Mouse (Mus musculus) kidney, adult 9 months (tissue): ENCODE results near the gene Zbtb22.
"Not testable (repeated sequence)": the region's sequence is repeated elsewhere in the genome, so short reads cannot be mapped to it uniquely, and the experiment has no call there.

Source experiments
- DNase-seq: peaks from one replicate; pipeline ENCODE4 v3.0.0; 2022

Gene Zbtb22

DNA sequence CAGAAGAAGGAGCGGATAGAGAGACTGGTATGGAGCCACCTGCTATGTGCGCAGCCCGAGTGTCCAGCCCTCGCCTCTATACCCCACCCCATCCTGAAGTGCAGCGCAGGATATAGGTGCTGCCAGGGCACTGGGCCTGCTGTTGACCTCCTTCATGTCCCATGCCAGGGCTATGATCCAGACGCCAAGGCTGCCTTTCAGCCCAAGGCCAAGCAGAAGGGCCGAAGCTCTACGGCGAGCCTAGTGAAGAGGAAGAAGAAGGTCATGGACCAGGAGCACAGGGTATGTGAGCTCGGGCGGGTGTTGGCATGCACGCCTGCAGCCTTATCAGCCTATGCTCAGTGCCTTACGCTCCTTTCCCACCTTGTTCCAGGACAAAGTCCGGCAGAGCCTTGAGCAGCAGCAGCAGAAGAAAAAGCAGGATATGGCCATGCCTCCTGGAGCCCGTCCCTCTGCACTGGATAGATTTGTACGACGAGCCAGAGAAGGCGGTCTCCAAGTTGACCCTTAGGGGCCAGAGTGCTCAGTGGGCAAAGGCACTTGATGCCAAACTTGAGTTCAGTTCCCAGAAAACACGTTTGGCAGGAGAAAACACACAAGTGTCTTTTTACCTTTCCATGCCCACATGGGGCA lies 33.3 kb downstream of the Zbtb22 start:
- no peak for DNase-seq

DNA sequence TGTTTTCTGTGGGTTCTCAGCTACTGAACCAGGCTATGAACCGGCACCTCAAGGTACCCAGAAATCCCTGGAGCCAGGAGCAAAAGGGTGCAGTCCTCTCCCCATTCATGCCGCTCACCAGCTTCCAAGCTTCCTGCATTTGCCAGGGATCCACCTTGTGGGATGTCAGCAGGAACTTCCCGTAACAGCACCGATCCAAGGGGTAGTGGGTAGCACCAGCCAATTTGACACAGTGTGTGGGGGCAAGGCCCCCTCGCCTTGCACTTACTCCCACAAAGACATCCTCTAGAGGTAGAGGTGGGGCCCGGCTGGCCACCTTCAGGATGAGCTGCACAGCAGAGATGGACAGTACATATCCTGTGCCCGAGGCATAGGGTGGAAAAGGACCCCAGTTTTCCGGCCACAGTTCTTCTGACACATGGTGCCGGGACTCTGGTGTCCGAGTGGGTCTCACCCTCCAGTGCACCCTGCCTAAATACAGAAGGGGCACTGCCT lies 34.5 kb downstream of the Zbtb22 start:
- DNase-seq: no peak

DNA sequence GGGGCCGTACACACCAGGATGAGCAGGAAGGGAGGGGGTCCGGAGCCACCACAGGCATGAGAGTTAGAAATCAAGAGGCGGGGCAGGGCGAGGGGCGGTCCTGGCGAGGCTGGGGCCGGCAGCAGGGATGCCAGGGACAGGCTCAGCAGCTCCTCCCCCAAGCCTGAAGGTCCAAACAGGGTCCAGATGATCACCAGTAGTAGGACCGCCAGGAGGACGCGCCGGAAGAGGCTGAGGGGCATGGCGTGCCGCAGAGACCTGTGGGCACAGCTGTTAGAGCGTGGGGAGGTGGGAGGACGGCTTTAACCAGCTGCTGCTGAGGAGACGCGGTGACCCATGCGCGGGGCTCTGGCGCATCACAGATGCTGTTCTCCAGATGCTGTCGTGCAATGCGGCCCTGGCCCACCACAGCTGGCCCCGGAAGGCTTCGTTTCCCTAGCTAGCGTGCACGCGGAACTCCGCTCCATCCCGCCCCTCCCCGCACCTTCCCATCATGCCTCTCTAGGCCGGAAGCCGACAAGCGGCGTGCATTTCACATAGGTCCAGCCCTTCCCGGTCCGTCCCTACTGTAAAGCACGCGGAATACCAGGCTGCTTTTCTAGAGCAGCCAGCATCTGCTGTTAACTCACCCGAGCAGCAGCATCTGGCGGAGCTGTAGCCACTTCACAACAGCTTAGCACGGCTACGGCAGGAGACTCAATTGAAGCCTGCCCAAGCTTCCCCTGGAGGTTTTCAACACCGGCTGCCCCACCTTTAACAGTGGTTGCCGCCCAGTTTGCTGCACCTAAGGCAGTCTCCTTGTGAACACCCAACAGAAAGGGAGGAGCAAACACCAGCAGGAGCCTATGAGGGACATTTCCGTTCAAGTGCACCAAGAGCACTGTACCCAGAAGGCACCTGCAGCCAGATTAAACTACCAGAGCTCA lies 35.6 kb downstream of the Zbtb22 start, which contains the start of gene B3galt4:
Gene B3galt4 (minus strand): TSS at position 468 of the 926 bp plus-strand sequence.
- peak; percentile 68 for DNase-seq

DNA sequence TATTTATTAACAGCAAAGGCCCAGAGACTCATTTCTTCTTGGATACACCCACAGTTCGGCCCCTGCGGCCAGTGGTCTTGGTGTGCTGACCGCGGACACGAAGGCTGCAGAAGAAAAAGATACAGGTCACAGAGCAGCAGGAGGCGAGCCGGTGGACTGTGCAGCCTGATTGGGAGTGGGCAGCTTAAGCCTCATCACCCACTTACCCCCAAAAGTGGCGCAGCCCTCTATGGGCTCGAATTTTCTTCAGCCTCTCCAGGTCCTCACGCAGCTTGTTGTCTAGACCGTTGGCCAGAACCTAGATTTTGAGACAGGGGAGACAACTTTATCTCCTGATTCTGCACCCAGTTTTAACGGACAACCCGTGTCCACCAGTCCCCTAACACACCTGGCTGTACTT lies 36.3 kb downstream of the Zbtb22 start:
- DNase-seq: not testable (repeated sequence)

DNA sequence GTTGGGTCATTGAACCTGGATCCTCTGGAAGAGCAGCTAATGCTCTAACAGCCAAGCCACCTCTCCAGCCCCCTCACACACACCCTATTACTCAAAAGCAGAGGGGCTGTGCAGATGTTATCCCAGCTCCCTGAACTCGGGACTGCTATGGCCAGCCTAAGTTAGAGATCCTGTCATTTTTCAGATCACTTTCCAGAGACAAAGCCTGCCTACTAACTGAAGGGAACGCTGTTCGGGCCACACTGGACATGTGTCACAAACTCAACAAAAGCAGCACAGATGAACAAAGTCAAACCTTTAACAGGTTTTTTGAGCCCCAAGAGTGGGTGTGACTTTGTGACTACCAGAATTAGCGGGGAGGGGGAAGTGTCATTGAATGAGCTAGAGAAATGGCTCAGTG lies 37.2 kb downstream of the Zbtb22 start:
- DNase-seq: no peak

DNA sequence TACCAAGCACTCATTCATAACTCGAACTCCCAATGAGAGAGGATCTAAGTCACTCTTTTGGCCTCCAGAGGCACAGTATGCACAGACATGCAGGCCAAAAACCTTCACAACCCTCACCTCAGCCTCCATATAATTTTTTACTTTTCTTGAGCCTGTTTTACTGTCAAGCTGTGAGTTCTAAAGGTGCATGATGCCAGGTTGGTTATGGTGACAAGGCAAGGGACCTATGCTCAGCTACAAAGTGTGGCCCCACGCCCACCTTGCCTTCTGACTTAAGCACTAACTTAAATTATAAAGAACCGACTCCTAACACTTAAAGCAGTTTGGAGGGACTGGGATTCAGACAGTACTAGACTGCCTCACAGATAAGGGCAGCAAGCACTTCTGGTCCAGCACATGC lies 37.6 kb downstream of the Zbtb22 start:
- DNase-seq: no peak

DNA sequence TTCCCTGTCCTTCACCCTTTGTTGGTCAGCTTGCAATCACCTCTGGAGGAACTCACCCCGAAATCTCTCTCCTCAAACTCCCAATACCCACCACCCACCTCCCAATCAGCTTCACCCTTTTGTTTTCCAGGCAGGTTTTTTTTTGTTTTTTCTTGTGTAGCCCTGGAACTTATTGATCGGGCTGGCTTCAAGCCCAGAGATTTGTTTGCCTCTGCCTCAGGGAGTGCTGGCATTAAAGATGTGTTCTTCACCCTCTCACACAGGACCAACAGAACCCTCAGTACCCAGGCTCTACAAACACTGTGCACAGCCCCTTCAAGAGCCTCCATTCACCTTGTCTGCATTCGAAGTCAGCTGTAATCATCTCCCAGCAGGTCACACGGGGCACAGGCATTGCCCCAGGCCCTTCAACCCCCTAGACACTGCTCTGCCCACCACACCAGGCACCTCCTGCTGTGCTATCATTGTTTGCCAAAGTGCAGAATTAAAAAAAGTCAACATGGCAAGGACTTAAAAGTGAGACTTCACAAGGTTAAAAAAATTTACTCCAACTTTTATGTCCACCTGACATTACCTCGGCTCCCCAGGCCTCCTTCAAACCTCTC lies 38.4 kb downstream of the Zbtb22 start:
- DNase-seq: no peak

DNA sequence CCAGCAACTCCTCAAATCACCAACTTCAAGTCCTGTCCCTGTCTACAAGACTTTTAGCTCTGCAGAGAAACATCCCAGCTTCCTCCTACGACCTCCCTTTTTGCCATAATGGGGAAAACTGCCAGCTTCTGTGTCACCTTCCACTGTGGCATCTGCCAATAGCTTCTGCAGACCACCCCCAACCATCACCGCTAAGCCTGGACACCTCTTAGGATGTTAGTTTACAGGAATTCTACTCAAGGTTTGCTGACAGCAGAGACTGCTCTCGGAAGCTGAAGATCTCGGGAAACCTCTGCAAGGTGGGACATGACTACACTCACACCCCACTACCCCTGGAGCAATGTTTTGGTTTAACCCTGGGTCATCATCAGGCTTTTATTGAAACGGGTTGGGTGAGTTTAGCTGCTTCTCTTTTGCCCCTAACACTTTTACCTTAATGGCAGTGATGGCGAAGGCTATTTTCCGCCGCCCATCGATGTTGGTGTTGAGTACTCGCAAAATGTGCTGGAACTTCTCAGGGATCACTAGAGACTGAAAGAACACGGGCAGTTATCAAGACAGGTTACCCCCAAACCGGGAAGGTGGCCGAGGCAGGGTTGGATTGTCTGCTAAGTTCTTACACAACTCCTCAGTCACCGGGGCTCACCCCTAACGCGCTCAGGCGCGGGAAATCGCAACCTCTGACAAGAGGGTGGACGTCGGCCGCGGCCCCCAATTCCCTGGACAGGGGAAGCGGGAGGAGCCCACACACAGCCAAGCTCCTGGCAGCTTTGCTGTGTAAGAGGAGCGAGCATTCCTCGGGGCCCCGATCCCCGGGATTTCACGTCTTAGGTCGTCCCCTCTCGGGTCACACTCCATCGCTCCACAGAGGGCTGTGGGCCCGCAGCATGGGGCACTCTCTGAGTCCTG lies 39.2 kb downstream of the Zbtb22 start:
- DNase-seq: peak; percentile 47

DNA sequence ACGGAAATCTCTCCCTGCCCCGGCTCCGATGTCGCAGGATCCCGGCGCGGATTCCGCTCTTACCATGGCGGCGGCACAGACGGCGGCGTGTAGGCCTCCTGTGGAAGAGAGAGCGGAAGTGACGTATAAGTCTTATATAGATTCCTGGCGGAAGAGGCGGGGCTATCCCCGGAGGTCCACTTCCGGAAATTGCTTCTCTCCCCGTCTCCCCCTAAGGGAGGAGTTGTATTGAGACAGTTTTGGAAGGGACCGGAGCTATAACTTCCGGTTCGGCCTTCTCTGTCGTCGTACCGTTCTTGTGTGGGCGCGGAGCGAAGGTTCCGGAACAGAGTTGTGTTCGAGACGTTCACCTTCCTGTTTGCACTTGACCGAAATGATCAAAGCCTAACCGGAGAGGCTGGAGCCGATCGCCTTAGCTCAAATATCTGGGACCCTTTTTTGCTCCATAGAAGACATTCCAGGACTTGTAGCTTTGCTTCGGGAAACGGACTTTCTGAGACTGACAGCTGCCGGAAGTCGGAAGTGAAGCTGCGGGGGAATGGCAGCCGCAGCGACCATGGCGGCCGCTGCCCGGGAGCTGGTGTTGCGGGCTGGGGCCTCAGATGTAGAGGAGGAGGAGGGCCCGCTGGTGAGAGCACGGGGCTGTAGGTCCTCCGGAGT lies 40.0 kb downstream of the Zbtb22 start, which contains the start of the genes Vps52 and Rps18:
Gene Vps52 (plus strand): TSS at position 258 of the 660 bp plus-strand sequence.
Gene Rps18 (minus strand): TSS at position 447 of the 660 bp plus-strand sequence.
- DNase-seq: peak; percentile 99

DNA sequence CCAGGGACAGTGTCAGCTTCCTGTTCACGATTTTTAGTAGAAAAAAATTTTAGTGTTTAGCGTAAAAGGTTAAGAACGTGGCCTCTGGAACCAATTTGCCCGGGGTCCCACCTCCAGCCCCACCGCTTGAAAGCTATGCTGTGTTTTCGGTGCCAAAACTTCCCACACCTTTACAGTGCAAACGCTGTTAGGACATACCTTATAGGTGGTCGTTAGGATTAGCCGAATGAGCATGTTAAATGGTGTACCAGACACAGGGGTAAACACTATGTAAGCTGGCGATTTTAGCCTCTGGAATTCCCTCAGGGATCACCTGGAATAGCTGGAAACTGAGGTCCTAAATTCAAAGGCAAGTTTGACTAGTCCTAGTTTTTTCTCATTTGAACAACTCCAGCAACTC lies 40.6 kb downstream of the Zbtb22 start:
- no peak for DNase-seq

DNA sequence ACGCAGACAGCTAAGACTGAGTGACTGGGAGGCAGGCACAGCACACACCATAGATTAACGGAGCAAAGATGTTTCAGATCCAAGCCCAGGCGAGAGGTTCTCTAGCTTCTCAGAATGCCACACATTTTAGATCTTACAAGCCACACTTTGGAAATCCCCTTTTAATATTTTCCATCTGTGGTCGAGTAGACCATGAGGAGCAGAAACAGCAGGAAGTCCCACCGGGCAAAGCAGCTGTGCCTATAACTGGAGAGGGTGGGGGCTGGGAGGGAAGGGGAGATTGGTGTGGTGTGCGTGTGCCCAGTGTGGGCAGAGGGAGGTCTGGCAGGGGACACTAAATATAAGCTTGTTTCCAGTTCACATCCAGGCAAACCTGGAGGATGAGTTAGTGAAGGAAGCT lies 41.8 kb downstream of the Zbtb22 start:
- no peak for DNase-seq

DNA sequence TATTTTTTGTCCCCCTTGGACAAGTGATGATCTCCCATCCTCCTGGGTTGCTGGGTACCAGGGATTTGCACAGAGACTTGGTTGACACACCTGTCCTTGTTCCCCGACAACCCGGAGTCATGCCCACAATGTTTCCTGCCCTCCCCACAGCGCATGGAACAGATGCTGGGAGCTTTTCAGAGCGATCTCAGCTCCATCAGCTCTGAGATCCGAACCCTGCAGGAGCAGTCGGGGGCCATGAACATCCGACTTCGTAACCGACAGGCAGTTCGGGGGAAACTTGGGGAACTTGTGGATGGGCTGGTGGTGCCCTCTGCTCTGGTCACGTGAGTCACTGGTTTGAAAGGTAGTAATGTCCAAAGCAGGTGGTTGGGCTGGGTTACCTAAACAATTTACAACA lies 42.7 kb downstream of the Zbtb22 start:
- DNase-seq: no peak

DNA sequence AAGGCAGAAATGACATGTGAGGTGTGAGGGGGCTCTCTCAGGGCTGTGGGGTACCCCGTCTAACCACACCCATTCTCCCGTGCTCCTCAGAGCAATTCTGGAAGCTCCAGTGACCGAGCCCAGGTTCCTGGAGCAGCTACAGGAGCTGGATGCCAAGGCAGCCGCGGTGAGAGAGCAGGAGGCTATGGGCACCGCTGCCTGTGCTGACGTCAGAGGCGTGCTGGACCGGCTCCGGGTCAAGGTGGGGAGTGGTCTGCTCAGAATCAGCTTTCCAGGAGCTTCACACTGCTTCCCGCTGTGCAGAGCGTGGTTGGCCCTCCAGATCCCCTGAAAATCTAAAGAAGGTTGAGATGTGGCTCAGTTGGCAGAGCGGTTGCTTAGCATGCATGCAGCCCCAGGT lies 43.4 kb downstream of the Zbtb22 start:
- no peak for DNase-seq

DNA sequence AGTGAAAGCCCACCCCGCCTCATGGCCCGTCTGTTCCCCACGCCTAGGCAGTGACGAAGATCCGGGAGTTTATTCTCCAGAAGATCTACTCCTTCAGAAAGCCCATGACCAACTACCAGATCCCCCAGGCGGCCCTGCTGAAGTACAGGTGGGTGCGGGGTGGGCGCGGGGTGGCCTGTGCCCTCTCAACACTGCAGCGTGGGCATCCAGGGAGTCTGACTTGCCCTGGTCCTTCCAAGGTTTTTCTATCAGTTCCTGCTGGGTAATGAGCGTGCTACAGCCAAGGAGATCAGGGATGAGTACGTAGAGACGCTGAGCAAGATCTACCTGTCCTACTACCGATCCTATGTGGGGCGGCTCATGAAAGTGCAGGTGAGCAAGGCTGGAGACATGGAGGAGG lies 44.2 kb downstream of the Zbtb22 start:
- no peak for DNase-seq

DNA sequence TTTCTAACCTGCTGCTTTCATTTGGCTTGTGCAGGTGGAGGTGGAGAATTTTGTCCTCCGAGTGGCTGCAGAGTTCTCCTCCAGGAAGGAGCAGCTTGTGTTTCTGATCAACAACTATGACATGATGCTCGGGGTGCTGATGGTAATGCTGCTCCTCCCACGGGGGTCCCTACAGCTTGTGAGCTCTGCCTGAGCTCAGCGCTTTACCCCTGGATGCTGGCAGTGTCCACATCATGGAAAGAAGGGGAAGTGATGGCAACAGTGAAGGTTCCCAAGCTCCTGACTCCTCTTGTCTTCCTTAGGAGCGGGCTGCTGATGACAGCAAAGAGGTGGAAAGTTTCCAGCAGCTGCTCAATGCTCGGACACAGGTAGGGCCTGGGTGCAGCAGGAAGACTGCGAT lies 47.2 kb downstream of the Zbtb22 start:
- no peak for DNase-seq

DNA sequence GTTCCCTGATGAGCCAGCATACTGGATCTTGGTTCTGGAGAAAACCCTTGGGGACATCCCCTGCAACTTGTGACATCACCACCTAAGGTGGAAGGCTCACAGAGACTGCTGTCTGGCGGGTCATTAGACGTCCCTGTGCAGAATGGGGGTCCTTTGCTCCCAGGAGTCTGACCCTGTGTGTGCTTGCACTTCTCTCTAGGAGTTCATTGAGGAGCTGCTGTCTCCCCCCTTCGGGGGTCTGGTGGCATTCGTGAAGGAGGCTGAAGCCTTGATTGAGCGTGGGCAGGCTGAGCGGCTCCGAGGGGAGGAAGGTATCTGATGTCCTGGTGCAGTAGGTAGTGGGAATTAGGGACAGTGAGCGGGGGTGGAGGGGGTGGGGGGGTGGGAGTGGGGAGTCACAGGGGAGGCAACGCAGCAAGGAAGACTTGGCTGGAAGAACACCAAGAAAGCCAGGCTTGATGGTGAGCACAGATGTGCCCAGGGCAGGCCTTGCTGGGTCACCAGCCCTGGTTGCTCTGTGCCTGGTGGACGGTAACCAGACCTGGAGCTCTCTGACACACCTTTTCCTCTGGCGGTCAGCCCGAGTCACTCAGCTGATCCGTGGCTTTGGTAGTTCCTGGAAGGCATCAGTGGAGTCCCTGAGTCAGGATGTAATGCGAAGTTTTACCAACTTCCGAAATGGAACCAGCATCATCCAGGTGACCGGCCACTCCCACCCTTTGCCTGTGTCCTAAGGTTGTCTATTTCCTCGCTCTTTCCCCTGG lies 49.6 kb downstream of the Zbtb22 start:
- no peak for DNase-seq

DNA sequence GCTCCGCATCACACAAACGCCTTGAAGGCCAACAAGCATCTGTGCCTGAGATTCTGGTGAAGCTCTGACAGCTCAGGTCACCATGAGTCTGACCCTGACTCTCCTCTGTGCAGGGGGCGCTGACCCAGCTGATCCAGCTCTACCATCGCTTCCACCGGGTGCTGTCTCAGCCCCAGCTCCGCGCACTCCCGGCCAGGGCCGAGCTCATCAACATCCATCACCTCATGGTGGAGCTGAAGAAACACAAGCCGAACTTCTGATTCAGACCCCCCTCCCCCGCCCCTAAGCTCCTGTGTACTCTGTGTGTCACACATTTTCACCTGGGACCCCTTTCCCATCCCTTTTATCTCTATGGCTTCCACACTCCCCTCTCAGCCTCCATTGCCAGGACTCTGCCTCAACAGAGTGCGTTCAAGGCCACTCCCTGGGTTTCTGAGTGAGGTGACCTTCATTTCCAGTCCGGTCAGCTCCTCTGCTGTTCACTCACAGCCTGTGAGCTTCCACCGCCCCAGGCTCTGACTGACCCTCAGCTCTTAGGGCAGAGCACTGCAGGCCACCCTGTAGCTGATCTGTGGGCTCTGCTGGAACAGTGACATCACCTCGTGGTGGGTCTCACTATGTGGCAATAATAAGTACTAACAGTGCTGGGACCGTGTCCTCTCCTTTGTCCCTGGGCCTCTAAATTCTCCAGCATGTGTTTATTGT lies 50.3 kb downstream of the Zbtb22 start:
- no peak for DNase-seq

DNA sequence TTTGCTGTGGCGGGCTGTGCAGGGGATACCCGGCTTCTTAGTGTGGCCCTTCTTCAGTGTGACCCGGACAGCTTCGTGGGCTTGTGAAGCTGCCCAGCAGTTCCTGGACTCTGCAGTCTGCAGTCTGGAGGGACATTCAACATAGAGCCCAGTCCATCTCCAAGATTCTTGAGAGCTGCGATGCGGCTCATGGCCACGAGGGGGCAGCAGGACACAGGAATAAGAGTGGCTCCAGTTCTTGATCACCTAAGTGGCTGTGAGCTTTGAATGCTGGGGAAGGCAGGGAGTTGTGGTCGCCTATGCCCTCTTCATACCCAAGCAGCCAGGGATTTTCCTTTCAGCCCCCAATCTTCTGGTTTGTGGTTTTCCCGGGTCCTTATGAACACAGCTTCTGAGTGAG lies 52.8 kb downstream of the Zbtb22 start:
- peak; percentile 89 for DNase-seq
